Mouse (Mus musculus) gastrocnemius, postnatal 10 days (tissue): ENCODE measurements around the gene Nae1. TPM values are rescaled to one million over a fixed set of nuclear protein-coding genes. Genes with fewer than 3 reads are reported as not detected.
A peak's percentile ranks its signal among the peaks of the same experiment; 100 is the strongest.
"Not testable (repeated sequence)": the region's sequence is repeated elsewhere in the genome, so short reads cannot be mapped to it uniquely, and the experiment has no call there.

ENCODE experiments used
- DNase-seq: peaks from one replicate; pipeline ENCODE4 v3.0.0; 2021; ENCODE audit warnings: mixed read lengths
- long read RNA-seq, 2 experiments: library from polyadenylated mRNA; stranded (forward); transcript quantifications; one replicate each; pipeline ENCODE4 v2.0.0; 2021
- total RNA-seq, 2 experiments: library from RNA; stranded (reverse); gene quantifications; 2 replicates each; pipeline ENCODE4 v1.2.3; 2021

Nae1 gene
- 10 to 100 TPM; 27.0 to 27.4 TPM for total RNA-seq
- long read RNA-seq, experiment 1, transcript Nae1-201 (20 exons, 1,808 nt), result major isoform, 42 of 46 reads
- long read RNA-seq, experiment 1, partial matches to known transcripts, result 0 of 46 reads
- long read RNA-seq, experiment 1, other reads (novel, unspliced or antisense), result 3 of 46 reads
- long read RNA-seq, experiment 2, transcript Nae1-201 (20 exons, 1,808 nt), result major isoform, 40 of 48 reads
- long read RNA-seq, experiment 2, partial matches to known transcripts, result 4 of 48 reads
- long read RNA-seq, experiment 2, other reads (novel, unspliced or antisense), result 4 of 48 reads

DNA sequence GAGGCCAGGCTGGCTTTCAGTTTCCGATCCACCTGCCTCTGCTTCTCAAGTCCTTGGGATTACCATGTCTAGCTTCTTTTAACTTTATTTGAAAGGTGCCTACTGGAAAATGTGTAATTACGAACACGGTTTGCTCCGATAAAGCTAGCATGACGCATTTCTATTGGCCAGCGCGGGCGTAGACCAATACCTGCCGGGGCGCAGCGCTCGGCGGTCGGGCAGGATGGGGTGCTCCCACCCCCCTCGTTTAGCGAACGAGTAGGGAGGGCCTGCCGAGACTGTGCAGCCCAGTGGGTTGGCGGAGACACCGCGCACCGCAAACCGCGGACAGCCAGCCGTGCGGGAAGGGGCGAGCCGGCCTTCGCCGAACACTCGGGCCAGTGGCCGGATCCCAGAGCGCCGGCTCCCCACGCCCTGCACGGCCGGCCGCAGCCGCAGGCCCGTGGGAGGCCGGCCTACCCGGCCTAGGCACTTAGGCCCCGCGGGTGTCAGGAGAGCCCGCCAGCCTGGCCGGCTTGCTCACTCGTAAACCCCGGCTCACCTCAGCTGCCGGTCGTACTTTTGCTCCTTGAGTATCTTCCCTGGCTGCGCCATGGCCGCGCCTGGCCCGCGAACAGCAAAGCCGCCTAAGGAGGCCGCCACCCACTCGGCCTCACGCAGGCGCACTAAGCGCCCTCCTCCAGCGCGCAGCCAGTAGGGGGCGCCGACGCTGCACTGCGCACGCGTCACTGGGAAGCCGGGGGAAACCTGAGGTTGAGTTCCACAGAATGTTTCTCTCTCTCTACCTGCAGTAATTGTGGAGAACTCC lies at the start of gene Nae1, which contains the start of gene Car7:
Gene Nae1 (minus strand): TSS at position 667 of the 808 bp plus-strand sequence.
Gene Car7 (plus strand): TSS at position 719 of the 808 bp plus-strand sequence.
- peak; percentile 96 for DNase-seq

DNA sequence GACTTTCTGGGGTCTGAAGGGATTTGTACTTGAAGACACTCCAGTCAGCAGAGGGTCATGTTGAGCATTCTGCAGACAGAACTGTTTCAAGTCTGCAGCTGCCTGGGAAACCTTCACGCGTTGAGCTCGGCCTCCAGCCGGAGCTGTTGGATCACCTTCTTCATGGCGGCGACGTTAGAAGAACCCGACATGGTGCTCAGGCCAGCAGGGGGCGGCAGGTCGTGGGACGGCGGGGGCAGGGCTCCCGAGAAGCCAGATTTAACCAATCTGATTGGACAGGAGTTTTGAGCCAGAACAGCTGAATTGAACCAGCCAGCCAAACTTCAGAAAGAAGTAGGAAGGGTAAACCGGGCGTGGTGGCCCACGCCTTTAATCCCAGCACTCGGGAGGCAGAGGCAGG lies 43.2 kb upstream of the Nae1 start:
- DNase-seq, result not testable (repeated sequence)

DNA sequence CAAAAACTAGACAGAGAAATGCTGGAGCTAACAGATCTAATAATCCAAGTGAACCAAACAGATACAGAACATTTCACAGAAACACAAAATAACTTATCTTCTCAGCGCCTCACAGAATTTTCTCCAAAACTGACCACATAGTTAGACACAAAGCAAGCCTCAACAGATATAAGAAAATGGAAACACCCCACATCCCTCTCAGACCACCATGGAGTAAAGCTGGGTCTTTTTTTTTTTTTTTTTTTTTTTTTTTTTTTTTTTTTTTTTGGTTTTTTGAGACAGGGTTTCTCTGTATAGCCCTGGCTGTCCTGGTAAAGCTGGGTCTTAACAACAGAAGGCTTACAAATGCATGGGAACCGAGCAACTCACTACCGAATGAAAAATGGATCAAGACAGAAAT lies 42.4 kb upstream of the Nae1 start:
- no peak for DNase-seq

DNA sequence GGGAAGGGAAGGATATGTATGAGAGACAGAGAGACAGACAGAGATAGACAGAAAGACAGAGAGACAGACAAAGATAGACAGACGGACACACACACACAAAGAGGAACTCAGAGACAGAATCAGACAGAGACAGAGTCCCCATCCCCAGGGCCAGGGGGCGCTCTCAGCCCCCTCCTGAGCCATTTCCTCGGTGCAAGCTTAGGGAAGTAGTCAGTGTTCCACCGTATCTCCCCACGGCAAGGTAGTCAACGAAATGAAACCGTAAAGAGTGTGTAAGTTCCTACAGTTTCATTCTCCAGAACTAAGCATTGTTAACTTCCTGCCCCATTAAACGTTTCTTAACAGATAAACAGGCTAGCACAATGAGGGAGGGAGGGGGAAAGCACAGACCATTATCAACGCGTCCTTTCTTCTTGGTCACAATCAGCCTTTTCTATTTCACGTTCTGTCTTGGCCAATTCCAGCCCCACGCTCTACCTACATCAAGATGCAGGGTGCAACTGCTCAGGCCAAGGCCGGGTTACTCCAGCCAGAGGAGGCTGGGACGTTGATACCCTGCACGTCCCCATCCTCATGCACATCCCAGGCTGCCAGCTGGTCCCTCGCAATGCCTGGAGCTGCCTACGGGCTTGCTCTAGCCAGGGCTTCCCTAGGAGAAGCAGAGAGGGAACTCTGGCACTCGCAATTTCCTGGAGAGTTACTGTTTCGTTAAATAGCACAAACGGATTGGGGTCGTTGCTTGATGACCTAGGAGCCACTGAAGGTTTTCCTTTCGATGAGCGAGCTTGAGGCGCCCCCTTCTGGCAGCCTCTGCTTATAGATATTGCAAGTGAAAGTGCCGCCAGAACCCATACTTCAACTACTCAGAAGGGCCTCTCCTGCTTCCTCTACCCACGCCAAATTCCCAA lies 36.3 kb upstream of the Nae1 start:
- peak; percentile 89 for DNase-seq

GRCm38 (mm10) chr8:104569559-104569958 lies 35.1 kb upstream of the Nae1 start:
- DNase-seq, result no peak

DNA sequence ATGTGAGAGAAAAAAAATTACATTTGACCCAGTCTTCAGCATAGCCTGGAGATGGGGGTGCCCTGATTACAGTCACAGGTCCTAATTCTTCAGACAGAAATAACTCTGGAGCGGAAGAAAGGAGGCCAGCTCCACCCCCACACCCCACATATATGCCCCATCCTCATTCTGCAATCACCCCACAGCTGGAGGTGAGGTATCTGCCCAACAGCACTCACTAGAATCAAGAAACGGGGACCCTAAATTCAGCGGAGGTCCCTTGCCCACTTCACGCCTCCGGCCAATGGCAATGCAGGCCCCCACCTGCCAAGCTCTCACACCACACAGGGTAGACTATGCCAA lies 31.0 kb upstream of the Nae1 start:
- no peak for DNase-seq

GRCm38 (mm10) chr8:104564633-104565456 lies 30.4 kb upstream of the Nae1 start:
- DNase-seq, result peak; percentile 89

DNA sequence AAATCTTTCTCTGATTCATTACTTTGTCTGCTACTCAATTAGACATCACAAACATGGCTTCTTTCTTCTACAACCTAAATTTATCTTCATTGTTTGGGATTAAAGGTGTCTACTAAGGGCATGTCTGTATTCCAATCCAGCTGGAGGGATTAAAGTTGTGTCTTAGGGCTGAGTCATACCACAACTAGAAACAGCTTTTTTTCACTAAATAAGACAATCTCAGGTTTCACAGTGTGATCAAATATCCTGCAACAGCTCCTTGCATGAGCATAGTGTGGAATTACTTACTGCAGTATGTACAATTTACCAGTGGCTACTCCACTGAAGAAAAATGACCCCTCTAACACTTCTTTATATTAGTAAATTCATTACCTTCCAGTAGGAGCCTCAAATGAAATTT lies 26.3 kb upstream of the Nae1 start:
- DNase-seq, result no peak

DNA sequence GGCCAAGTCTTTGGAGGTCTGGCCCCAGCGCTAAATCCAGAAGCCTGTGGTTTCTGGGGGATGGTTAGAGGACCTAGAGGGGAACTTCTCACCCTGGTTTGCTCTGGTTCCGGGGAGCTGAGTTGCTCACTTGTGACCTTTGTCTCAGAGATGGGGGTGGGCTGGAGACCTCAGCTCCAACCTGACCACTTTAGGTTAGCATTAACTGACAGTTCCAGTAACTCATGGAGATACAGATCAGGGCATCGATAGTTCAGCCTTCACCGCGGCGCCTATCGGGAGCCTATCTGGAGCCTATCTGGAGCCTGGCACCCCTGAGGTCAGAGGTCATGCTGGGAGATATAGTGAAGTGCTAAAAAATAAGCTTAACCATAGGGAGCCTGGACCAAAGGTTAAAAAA lies 22.8 kb upstream of the Nae1 start:
- DNase-seq, result no peak

GRCm38 (mm10) chr8:104555191-104555590 lies 20.8 kb upstream of the Nae1 start:
- DNase-seq, result no peak

DNA sequence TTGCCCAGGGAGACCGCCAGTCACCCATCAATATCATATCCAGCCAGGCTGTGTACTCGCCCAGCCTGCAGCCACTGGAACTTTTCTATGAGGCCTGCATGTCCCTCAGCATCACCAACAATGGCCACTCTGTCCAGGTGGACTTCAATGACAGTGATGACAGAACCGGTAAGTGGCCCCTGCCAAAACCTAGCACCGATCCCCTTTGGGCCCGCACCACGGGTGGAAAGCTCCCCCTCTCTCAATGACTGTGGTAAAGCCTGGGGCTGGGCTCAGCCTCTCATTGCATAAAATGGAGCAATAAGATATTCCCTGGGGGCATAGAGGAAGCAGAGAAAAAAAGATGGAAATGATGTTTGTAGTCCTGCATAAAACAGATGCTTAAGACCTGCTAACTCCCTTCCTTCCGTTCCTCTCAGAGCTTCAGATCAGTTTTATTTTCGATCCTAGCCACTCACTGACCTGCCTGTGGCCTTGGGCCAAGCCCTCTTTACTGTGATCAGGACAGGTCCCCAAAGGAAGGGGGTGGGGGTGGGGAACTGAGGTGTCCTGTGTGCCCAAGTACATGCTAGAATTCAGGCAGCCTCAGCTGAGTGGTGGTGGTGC lies 9.1 kb upstream of the Nae1 start:
- DNase-seq, result no peak

- DNase-seq, result no peak
These were observed 7.7 kb upstream of the Nae1 start for GRCm38 (mm10) chr8:104542160-104542559.

GRCm38 (mm10) chr8:104541515-104541880 lies 7.1 kb upstream of the Nae1 start:
- no peak for DNase-seq

GRCm38 (mm10) chr8:104540710-104541514 lies 6.5 kb upstream of the Nae1 start:
- peak; percentile 29 for DNase-seq

GRCm38 (mm10) chr8:104540238-104540637 lies 5.8 kb upstream of the Nae1 start:
- no peak for DNase-seq

DNA sequence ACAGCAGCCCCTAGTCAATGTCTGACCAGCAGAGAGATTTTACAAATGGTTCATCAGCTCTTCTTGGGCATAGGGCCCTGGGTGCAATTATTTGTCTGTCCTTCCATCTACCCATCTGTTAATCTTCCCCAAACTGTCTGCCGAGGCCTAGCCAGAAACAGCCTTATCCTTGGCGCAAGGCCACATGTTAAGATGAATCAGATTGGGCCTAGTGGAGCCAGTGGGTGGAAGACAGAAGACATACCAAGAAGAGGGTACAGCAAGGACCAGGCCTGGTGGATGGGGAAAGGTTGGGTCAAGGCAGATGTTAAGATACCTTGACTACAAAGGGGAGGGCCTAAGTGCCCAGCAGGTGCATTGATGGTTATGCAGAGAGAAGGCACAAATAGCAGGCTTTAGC lies 5.1 kb upstream of the Nae1 start:
- no peak for DNase-seq

DNA sequence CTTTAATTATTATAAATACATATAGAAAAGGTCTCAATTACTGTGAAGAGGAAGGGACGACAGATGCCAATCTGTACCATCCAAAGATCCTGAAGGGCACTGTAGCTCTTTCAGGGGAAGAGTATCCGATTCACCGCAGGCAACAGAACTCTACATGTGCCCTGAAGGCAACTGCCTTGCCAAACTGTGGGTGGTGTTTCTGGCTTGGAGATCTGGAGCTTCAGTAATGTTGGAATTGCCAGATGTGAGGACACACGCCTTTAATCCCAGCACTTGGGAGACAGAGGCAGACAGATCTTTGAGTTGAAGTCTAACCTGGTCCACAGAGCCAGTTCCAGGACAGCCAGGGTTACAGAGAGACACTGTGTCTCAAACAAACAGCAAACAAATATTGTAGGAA lies 4.5 kb upstream of the Nae1 start:
- no peak for DNase-seq

DNA sequence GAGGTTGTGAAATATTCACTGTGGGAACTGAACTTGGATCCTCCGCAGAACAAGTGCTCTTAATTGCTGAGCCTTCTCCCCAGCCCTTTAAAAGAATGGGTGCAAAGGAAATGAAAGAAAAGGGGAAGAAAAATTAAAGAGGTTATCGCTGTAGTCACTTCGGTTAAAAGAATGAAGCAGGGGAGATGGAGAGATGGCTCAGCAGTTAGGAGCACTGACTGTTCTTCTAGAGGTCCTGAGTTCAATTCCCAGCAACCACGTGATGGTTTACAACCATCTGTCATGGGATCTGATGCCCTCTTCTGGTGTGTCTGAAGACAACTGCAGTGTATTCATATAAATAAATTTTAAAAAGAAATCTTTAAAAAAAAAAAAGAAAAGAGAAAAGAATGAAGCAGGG lies 1.6 kb upstream of the Nae1 start:
- DNase-seq, result no peak

DNA sequence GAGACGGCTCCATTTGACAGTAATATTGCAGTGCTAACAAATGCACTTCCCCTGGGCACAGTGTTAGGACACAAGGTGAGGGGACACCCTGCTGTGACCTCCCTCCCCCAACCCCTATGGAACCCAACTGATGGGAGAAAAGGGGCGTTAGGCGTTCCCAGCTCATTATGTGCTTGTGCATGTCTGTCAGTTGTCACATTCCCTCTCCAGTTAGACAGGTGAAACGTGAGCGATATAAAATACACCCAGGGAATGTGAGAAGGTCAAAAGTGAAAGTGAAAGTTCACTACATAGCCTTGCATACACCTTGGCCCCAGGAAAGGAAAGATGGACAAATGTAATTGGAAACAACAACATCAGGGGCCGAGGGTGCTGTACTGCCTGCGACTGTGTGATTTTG lies 941 bp upstream of the Nae1 start:
- no peak for DNase-seq

- no peak for DNase-seq
These were observed 323 bp upstream of the Nae1 start for GRCm38 (mm10) chr8:104534779-104535141.

GRCm38 (mm10) chr8:104533551-104533950 lies 886 bp downstream of the Nae1 start:
- no peak for DNase-seq
